Mouse (Mus musculus) brain, embryonic 14.5 days (tissue): Measurements from ENCODE around the gene Srsf10. TPM values are rescaled to one million over a fixed set of nuclear protein-coding genes. Genes with fewer than 3 reads are reported as not detected.
A peak's percentile ranks its signal among the peaks of the same experiment; 100 is the strongest.

Source experiments
- DNase-seq: peaks from one replicate; pipeline ENCODE4 v3.0.0-alpha.2; 2011; ENCODE audit warnings: low read depth
- CTCF ChIP-seq: fragments of 200-500 bp; IDR thresholded peaks from 2 replicates; pipeline ENCODE4 v1.5.1; 2012; ENCODE audit warnings: inconsistent platforms, mild to moderate bottlenecking, moderate library complexity, borderline replicate concordance; ENCODE audit not compliant: insufficient read depth, insufficient read length; ENCODE audit errors: extremely low read depth
- POLR2A ChIP-seq: fragments of 200-500 bp; IDR thresholded peaks from 2 replicates; pipeline ENCODE4 v1.6.1; 2012; ENCODE audit warnings: mild to moderate bottlenecking, inconsistent platforms, borderline replicate concordance; ENCODE audit not compliant: poor library complexity, insufficient read depth, insufficient read length, severe bottlenecking; ENCODE audit errors: extremely low read depth
- polyA plus RNA-seq: library from polyadenylated mRNA; depleted of rRNA; stranded (reverse); fragments of >200 nt; gene quantifications from 2 replicates; pipeline ENCODE4 v1.2.3, GENCODE M21; 2012

Srsf10 gene
- polyA plus RNA-seq, 1 experiment, result 128 TPM

- peak; percentile 91 for DNase-seq
- TF ChIP-seq POLR2A (no peak), CTCF (no peak)
Measured at GRCm38 (mm10) chr4:135833301-135834123, 22.0 kb upstream of the Srsf10 start.

GRCm38 (mm10) chr4:135834124-135834717 lies 21.3 kb upstream of the Srsf10 start:
- TF ChIP-seq POLR2A, result no peak
- no peak for TF ChIP-seq CTCF
- no peak for DNase-seq

GRCm38 (mm10) chr4:135838925-135839292 lies 16.6 kb upstream of the Srsf10 start:
- DNase-seq, result no peak
- TF ChIP-seq POLR2A, result no peak
- TF ChIP-seq CTCF, result no peak

GRCm38 (mm10) chr4:135839293-135840011 lies 16.1 kb upstream of the Srsf10 start:
- TF ChIP-seq CTCF (no peak), POLR2A (no peak)
- no peak for DNase-seq

GRCm38 (mm10) chr4:135844400-135844799 lies 11.1 kb upstream of the Srsf10 start:
- TF ChIP-seq POLR2A (no peak), CTCF (no peak)
- DNase-seq, result no peak

- no peak for DNase-seq
- TF ChIP-seq CTCF (no peak), POLR2A (no peak)
Measured at GRCm38 (mm10) chr4:135847581-135847980, 8.0 kb upstream of the Srsf10 start.

- peak; percentile 94 for DNase-seq
- TF ChIP-seq CTCF, result no peak
- no peak for TF ChIP-seq POLR2A
Measured at GRCm38 (mm10) chr4:135850411-135851095, 5.0 kb upstream of the Srsf10 start.

GRCm38 (mm10) chr4:135851942-135852341 lies 3.6 kb upstream of the Srsf10 start:
- TF ChIP-seq POLR2A (no peak), CTCF (no peak)
- no peak for DNase-seq

GRCm38 (mm10) chr4:135853987-135854546 lies 1.5 kb upstream of the Srsf10 start:
- TF ChIP-seq POLR2A (no peak), CTCF (no peak)
- DNase-seq, result peak; percentile 71

- no peak for TF ChIP-seq POLR2A
- TF ChIP-seq CTCF, result no peak
- no peak for DNase-seq
Measured at GRCm38 (mm10) chr4:135854630-135855029, 917 bp upstream of the Srsf10 start.

- TF ChIP-seq CTCF (0 out of 2 replicates have a peak, but pooled peaks have one; percentile 6), POLR2A (no peak)
- peak; percentile 78 for DNase-seq
Measured at GRCm38 (mm10) chr4:135855080-135855479, 467 bp upstream of the Srsf10 start.
